Mouse (Mus musculus) heart, adult 2 months (tissue): ENCODE data around the gene 1700020A23Rik. TPM values are rescaled to one million over a fixed set of nuclear protein-coding genes. Genes with fewer than 3 reads are reported as not detected.
A peak's percentile ranks its signal among the peaks of the same experiment; 100 is the strongest.

ENCODE experiments used
- DNase-seq, 2 experiments: peaks; one replicate each; pipeline ENCODE4 v3.0.0; 2021
- H3K27ac ChIP-seq: fragments of 200-600 bp; 2 replicates; pipeline ENCODE4 v1.8.1; 2022
- H3K27me3 ChIP-seq: fragments of 200-500 bp; 2 replicates; pipeline ENCODE4 v1.6.1; 2012; ENCODE audit warnings: mild to moderate bottlenecking, low read length, inconsistent platforms, mixed read lengths; ENCODE audit not compliant: control insufficient read depth, insufficient read depth
- H3K36me3 ChIP-seq: fragments of 200-500 bp; 2 replicates; pipeline ENCODE4 v1.6.1; 2012; ENCODE audit warnings: low read length, inconsistent platforms; ENCODE audit not compliant: control insufficient read depth, insufficient read depth
- H3K4me1 ChIP-seq: fragments of 200-500 bp; 2 replicates; pipeline ENCODE4 v1.6.1; 2011; ENCODE audit warnings: low read length; ENCODE audit not compliant: control insufficient read depth, insufficient read depth
- H3K4me3 ChIP-seq: fragments of 200-600 bp; 2 replicates; pipeline ENCODE4 v1.8.1; 2022
- H3K79me2 ChIP-seq: fragments of 200-500 bp; replicated peaks from 2 replicates; pipeline ENCODE4 v1.6.1; 2012; ENCODE audit warnings: mild to moderate bottlenecking, inconsistent platforms, low read length, moderate library complexity, mixed read lengths; ENCODE audit not compliant: control insufficient read depth, insufficient read depth
- H3K9ac ChIP-seq: fragments of 200-500 bp; 2 replicates; pipeline ENCODE4 v1.6.1; 2012; ENCODE audit warnings: low read depth, mild to moderate bottlenecking, control low read depth, inconsistent platforms, low read length, mixed read lengths
- CTCF ChIP-seq: fragments of 200-600 bp; IDR thresholded peaks from 2 replicates; pipeline ENCODE4 v1.8.1; 2022; ENCODE audit warnings: antibody characterized with exemption, mild to moderate bottlenecking, moderate library complexity
- EP300 ChIP-seq: fragments of 200-500 bp; IDR thresholded peaks from 2 replicates; pipeline ENCODE4 v1.6.1; 2011; ENCODE audit warnings: low read depth, low read length, control low read depth; ENCODE audit not compliant: insufficient read depth
- POLR2A ChIP-seq: fragments of 200-500 bp; IDR thresholded peaks from 2 replicates; pipeline ENCODE4 v1.6.1; 2011; ENCODE audit warnings: mild to moderate bottlenecking, low read depth, low read length, control low read depth; ENCODE audit not compliant: insufficient read depth
- WGBS: fragments of 180-500 bp; shearing (Covaris S2); methylation state at CpG from one replicate; pipeline ENCODE4 v1.1.7; 2018; 5-methylcytosine and 5-hydroxymethylcytosine counted together
- intact Hi-C: fragments of 180-260 bp; cut with DNase I; formaldehyde crosslinking; loops from one replicate; pipeline ENCODE4 v1.15.1; 2025
- polyA plus RNA-seq: library from polyadenylated mRNA; depleted of rRNA; stranded (reverse); fragments of >200 nt; gene quantifications from 2 replicates; pipeline ENCODE4 v1.2.3, GENCODE M21; 2012; rRNA removed
- total RNA-seq, 2 experiments: library from RNA; stranded (reverse); gene quantifications; 2 replicates each; pipeline ENCODE4 v1.2.3; 2021

1700020A23Rik gene
- total and polyA plus RNA-seq, 3 experiments, result not detected

DNA sequence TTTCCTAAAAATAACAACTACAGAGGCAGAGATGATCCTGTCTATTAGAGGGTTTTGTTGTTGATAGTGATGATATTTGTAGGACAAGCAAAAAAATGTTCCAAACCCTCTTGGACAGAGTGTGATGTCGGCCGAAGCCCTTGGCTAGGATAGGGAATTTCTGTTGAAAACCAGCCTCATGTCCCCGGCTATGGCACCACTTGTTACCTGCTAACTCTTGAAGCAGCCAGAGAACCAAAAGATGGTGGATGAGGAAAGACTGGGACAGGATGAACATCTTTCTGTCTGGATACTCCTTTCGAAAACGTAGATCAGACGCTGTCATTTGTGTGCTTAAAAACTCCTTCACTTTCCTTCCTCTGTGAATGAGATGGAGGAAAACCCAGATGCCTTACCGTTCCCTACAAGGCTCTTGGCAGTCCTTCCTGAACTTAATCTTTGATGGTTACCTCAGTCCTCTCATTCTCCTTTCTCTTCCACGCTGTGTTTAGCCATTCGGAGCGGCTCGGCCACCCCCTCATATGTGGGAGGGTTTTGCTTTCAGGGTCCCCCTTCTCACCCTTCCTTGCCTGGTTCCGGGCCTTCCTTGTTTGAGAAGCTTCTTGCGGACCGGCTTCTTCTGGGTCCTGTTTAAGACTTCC is 46.1 kb downstream of the 1700020A23Rik start:
- 25% methylated on average over 14 of the region's 14 CpGs for WGBS
- no peak for DNase-seq
- Histone ChIP-seq H3K27me3 (no peaks in the 10 kb centered on the region), H3K4me3 (peak overlapping the region; percentile 92), H3K27ac (peak overlapping the region; percentile 83), H3K79me2 (peaks cover 2% of the 10 kb centered on the region), H3K9ac (peak overlapping the region; percentile 40), H3K4me1 (peaks cover 10% of the 10 kb centered on the region), H3K36me3 (peaks cover 7% of the 10 kb centered on the region)
- TF ChIP-seq POLR2A (no peak), EP300 (no peak)
- intact Hi-C loops, result loop anchor here (2.0 to 5.0 kb wide), 3 partner anchors 30 to 111 kb away; partner anchors contain the start of gene Mrps26

DNA sequence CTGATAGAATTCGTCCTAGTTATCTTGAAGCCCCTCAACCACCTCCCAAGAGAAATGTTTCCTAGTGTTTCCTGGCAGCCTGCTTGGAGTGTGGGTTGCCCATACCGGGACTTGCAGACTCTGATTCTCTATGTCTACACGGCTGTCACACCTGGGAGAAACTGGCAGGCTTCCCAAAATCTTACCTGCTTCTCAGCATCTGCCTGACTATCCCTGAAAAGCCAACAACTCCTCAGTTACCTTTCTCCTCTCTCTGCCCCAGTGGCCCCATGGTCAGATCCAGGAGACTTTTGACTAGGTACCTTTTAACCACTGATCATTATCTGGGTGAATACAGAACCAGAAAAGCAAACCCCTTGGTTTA is 46.6 kb downstream of the 1700020A23Rik start:
- intact Hi-C loops, result loop anchor here (2.0 to 5.0 kb wide), 3 partner anchors 29 to 111 kb away; partner anchors contain the start of gene Mrps26

DNA sequence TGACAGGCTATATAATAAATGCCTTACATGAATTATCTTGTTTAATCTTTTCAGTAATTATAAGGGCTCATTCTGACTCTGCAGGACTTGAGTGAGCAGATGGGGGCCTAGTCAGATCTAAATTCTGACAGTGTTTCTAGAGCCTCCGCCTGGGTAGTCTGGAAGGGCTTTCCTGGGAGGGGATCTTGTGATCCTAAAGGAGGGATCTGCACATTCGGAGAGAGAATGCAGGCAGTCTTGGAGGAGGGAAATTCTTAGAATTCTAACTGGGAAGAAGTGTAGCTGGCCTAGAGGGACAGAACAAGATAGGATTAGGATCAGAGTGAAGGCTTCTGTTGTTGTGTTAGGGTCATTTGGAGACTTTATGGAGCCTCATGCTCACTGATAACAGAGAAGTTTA is 47.2 kb downstream of the 1700020A23Rik start:
- H3K4me1 ChIP-seq, result peaks cover 11% of the 10 kb centered on the region

More for the DNA sequence above, 46.6 kb downstream of the 1700020A23Rik start:
- Histone ChIP-seq H3K9ac (no peak overlapping the region; the same call in 1 of the 2 replicates), H3K4me1 (peaks cover 10% of the 10 kb centered on the region), H3K36me3 (peaks cover 7% of the 10 kb centered on the region), H3K79me2 (peaks cover 2% of the 10 kb centered on the region), H3K27ac (no peak overlapping the region), H3K27me3 (no peaks in the 10 kb centered on the region), H3K4me3 (no peak overlapping the region; the same call in 1 of the 2 replicates)
- no peak for TF ChIP-seq CTCF
- no peak for TF ChIP-seq EP300
- no peak for TF ChIP-seq POLR2A
- WGBS, result 30% methylated on average over 3 of the region's 3 CpGs
- no peak for DNase-seq

DNA sequence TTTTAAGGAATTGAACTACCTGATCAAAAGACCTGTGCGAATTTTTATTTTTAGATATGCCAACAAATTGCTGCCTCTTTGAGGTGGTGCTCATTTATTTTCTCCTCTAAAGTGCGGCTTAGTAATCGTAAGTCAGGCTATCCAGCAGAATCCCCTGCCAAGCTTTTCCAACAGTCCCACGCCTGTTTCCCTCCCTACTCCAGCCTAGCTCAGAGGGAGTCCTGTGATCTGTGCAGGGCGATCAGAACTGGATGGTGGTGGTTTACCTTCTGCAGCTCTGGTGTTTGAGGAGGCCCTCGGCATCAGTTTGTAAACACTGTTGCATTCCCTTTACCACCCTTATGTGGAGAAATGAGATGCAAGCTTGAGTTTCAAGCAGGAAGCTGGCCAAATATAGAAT is 48.4 kb downstream of the 1700020A23Rik start:
- WGBS, result 23% methylated on average over 6 of the region's 6 CpGs
- Histone ChIP-seq H3K4me1 (peaks cover 14% of the 10 kb centered on the region), H3K4me3 (no peak overlapping the region), H3K79me2 (peaks cover 2% of the 10 kb centered on the region), H3K27me3 (no peaks in the 10 kb centered on the region), H3K36me3 (peaks cover 9% of the 10 kb centered on the region), H3K27ac (peak overlapping the region; percentile 11; the same call in 1 of the 2 replicates), H3K9ac (peak overlapping the region; percentile 55; the same call in 1 of the 2 replicates)
- intact Hi-C loops, result loop anchor here (5.0 kb wide), 2 partner anchors 64 to 109 kb away; partner anchors contain the start of gene Mrps26
- peak in 1 of 2 experiments; percentile 29 for DNase-seq
- TF ChIP-seq CTCF, result no peak
- no peak for TF ChIP-seq POLR2A
- TF ChIP-seq EP300, result no peak

More for the DNA sequence above, 47.2 kb downstream of the 1700020A23Rik start:
- WGBS, result 49% methylated on average over 2 of the region's 2 CpGs
- no peak for TF ChIP-seq POLR2A
- no peak for TF ChIP-seq CTCF
- TF ChIP-seq EP300, result no peak
- intact Hi-C loops, result loop anchor here (5.0 kb wide), 2 partner anchors 65 to 110 kb away; partner anchors contain the start of gene Mrps26
- Histone ChIP-seq H3K36me3 (peaks cover 9% of the 10 kb centered on the region), H3K27ac (no peak overlapping the region), H3K4me3 (no peak overlapping the region), H3K9ac (no peak overlapping the region), H3K27me3 (no peaks in the 10 kb centered on the region), H3K79me2 (peaks cover 2% of the 10 kb centered on the region)
- no peak for DNase-seq

DNA sequence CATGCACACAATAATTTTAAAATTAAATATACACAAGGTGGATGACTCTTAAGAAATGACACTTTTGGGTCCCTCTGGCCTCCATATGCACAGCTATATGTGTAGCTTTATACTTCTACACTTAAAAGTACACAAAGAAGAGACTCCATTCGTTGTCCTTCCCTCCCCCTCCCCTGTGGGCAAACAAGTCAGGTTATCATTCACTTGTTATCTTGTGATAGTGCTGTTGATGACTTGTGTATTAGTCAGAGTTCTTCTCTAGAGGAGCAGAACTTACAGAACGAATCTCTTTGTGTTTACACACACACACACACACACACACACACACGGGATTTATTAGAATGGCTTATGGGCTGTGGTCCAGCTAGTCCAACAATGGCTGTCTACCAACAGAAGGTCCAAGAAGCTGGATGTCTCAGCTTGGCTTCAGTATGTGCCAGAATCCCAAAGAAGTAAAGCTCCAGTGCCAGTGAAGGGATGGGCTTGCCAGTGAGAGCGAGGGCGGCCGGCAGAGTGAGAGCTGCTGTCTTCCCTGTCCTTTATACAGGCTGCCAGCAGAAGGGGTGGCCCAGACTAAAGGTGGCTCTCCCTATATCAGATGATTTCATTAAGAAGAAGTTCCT is 49.8 kb downstream of the 1700020A23Rik start:
- TF ChIP-seq CTCF (no peak), EP300 (no peak), POLR2A (no peak)
- H3K27me3 ChIP-seq, result no peaks in the 10 kb centered on the region
- intact Hi-C loops, result loop anchor here (5.0 kb wide), 2 partner anchors 62 to 107 kb away; partner anchors contain the start of gene Mrps26
- H3K4me3 ChIP-seq, result no peak overlapping the region
- peaks cover 9% of the 10 kb centered on the region for H3K36me3 ChIP-seq
- no peak for DNase-seq
- peaks cover 3% of the 10 kb centered on the region for H3K79me2 ChIP-seq
- H3K4me1 ChIP-seq, result peaks cover 12% of the 10 kb centered on the region
- H3K27ac ChIP-seq, result no peak overlapping the region
- H3K9ac ChIP-seq, result no peak overlapping the region
- 28% methylated on average over 6 of the region's 6 CpGs for WGBS

Other genes with a start within 250 kb of the 1700020A23Rik start
- gene Snrpb, start 225.9 kb upstream of the 1700020A23Rik start, total RNA-seq, result 100 to 1,000 TPM; 124 to 141 TPM
- gene Snrpb, start 225.9 kb upstream of the 1700020A23Rik start, polyA plus RNA-seq, result 110 and 135 TPM in 2 replicates
- not detected for gene Tmc2, start 210.1 kb upstream of the 1700020A23Rik start, total RNA-seq
- gene Tmc2, start 210.1 kb upstream of the 1700020A23Rik start, polyA plus RNA-seq, result not detected in 2 replicates
- 10 to 100 TPM; 28.7 to 29.7 TPM for gene Nop56, start 130.8 kb upstream of the 1700020A23Rik start, total RNA-seq
- gene Nop56, start 130.8 kb upstream of the 1700020A23Rik start, polyA plus RNA-seq, result 27.2 and 47.5 TPM in 2 replicates
- gene Idh3b, start 120.7 kb upstream of the 1700020A23Rik start, total RNA-seq, result 100 to 1,000 TPM; 709 to 817 TPM
- gene Idh3b, start 120.7 kb upstream of the 1700020A23Rik start, polyA plus RNA-seq, result 893 and 1,229 TPM in 2 replicates
- under 1 TPM; 0.37 to 0.41 TPM for gene Ebf4, start 110.1 kb upstream of the 1700020A23Rik start, total RNA-seq
- 0.85 and 1.0 TPM in 2 replicates for gene Ebf4, start 110.1 kb upstream of the 1700020A23Rik start, polyA plus RNA-seq
- 1 to 10 TPM; 1.9 to 3.3 TPM for gene Cpxm1, start 7.7 kb upstream of the 1700020A23Rik start, total RNA-seq
- gene Cpxm1, start 7.7 kb upstream of the 1700020A23Rik start, polyA plus RNA-seq, result 8.2 and 9.4 TPM in 2 replicates
- gene Gm28372, start within 50 bp of the 1700020A23Rik start, total RNA-seq, result not detected
- gene Gm28372, start within 50 bp of the 1700020A23Rik start, polyA plus RNA-seq, result not detected in 2 replicates
- not detected for gene Tmem239, start 1.2 kb downstream of the 1700020A23Rik start, total RNA-seq
- not detected in 2 replicates for gene Tmem239, start 1.2 kb downstream of the 1700020A23Rik start, polyA plus RNA-seq
- 10 to 100 TPM; 26.3 to 26.9 TPM for gene Vps16, start 19.1 kb downstream of the 1700020A23Rik start, total RNA-seq
- gene Vps16, start 19.1 kb downstream of the 1700020A23Rik start, polyA plus RNA-seq, result 32.9 and 46.7 TPM in 2 replicates
- gene Pced1a, start 19.4 kb downstream of the 1700020A23Rik start, total RNA-seq, result 1 to 10 TPM; 5.5 TPM
- 12.7 and 14.5 TPM in 2 replicates for gene Pced1a, start 19.4 kb downstream of the 1700020A23Rik start, polyA plus RNA-seq
- gene Ptpra, start 45.0 kb downstream of the 1700020A23Rik start, total RNA-seq, result 10 to 100 TPM; 44.0 to 46.0 TPM
- gene Ptpra, start 45.0 kb downstream of the 1700020A23Rik start, polyA plus RNA-seq, result 27.8 and 37.0 TPM in 2 replicates
- gene Mrps26, start 158.5 kb downstream of the 1700020A23Rik start, total RNA-seq, result 10 to 100 TPM; 57.6 to 72.9 TPM
- gene Mrps26, start 158.5 kb downstream of the 1700020A23Rik start, polyA plus RNA-seq, result 39.4 and 40.9 TPM in 2 replicates
- not detected for gene Oxt, start 170.9 kb downstream of the 1700020A23Rik start, total RNA-seq
- gene Oxt, start 170.9 kb downstream of the 1700020A23Rik start, polyA plus RNA-seq, result not detected in 2 replicates
- 10 to 100 TPM in 1 of 2 experiments, 1 to 10 TPM in 1; 9.8 to 10.3 TPM for gene Avp, start 177.3 kb downstream of the 1700020A23Rik start, total RNA-seq
- not detected in 2 replicates for gene Avp, start 177.3 kb downstream of the 1700020A23Rik start, polyA plus RNA-seq
- gene Fastkd5, start 224.8 kb downstream of the 1700020A23Rik start, total RNA-seq, result 1 to 10 TPM; 7.5 to 9.0 TPM
- 2.2 and 5.1 TPM in 2 replicates for gene Fastkd5, start 224.8 kb downstream of the 1700020A23Rik start, polyA plus RNA-seq
- 1 to 10 TPM; 3.9 to 5.2 TPM for gene Ubox5, start 224.8 kb downstream of the 1700020A23Rik start, total RNA-seq
- 5.0 and 5.6 TPM in 2 replicates for gene Ubox5, start 224.8 kb downstream of the 1700020A23Rik start, polyA plus RNA-seq
- 1 to 10 TPM; 4.9 to 5.1 TPM for gene Lzts3, start 237.5 kb downstream of the 1700020A23Rik start, total RNA-seq
- gene Lzts3, start 237.5 kb downstream of the 1700020A23Rik start, polyA plus RNA-seq, result 5.8 and 7.2 TPM in 2 replicates